Mouse (Mus musculus) 3134 (cell line): Measurements from ENCODE around the gene Fads1.

Source experiments
- DNase-seq: peaks from one replicate; pipeline ENCODE4 v3.0.0-alpha.2; 2011; ENCODE audit warnings: low spot score; ENCODE audit not compliant: insufficient read length; ENCODE audit errors: extremely low read depth

The Fads1 gene

DNA sequence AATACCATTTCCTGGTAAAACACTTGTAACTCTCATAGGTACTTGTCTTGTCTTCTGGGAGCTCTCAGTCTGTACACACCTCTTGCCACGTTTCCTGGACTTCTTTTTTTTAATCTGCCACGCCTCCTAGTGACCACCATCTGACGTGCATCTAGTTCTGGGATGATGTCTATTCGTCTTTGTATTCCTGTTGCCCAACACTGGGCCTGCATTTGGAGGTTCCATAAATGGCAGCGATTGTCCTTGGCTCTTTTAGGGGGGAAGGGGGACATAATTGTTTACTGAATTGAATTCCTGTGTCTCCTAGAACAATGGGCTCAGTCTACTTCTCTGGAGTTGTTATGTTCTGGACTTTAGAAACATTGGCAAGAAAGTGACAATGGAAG, 21.9 kb downstream of the Fads1 start:
- DNase-seq: no peak

- DNase-seq: no peak
These were observed 22.4 kb downstream of the Fads1 start for GRCm38 (mm10) chr19:10205051-10205450.

GRCm38 (mm10) chr19:10208851-10209250, 26.2 kb downstream of the Fads1 start:
- no peak for DNase-seq

- no peak for DNase-seq
These were observed 28.2 kb downstream of the Fads1 start for GRCm38 (mm10) chr19:10210885-10211284.

- no peak for DNase-seq
These were observed 31.2 kb downstream of the Fads1 start for GRCm38 (mm10) chr19:10213796-10214471.

GRCm38 (mm10) chr19:10216101-10216500, 33.4 kb downstream of the Fads1 start:
- DNase-seq: no peak

DNA sequence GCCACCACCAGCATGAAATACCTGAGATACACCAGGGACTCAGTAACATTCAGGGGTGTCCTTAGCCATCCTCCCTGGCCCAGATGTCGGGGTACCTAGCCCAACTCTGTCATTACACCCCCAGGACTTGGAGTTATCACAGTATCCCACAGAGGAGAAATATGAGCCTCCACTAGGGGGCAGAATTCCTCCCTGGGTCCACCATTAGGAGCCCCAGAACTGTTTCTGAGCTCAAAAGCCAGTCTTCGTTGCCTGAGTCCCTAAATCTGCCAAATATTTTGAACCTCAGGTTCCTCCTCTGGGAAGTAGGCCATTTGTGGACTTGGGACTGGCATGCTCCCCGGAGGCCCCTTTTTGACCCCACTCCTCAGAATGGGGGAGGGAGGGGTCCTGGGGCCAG, 36.4 kb downstream of the Fads1 start:
- DNase-seq: no peak

DNA sequence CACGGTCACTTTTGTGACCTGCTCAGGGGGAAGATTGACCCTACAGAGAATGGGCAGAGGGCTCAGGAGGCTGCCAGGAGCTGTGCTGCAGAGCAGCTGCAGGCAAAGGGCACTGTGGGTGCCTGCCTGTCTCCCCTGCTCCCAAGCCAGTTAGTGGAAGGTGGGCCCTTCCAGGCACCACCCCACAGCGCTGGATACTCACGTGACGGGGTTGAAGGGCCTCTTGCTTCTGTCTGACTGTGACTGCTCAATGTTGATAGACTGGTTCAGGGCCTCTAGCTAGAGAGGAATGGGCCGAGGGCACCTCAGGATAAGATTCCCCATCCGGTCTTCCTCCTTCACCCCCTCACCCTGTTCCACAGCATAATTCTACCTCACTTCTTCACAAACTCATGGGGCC, 36.9 kb downstream of the Fads1 start:
- DNase-seq: no peak

- no peak for DNase-seq
These were observed 38.9 kb downstream of the Fads1 start for GRCm38 (mm10) chr19:10221585-10221984.

DNA sequence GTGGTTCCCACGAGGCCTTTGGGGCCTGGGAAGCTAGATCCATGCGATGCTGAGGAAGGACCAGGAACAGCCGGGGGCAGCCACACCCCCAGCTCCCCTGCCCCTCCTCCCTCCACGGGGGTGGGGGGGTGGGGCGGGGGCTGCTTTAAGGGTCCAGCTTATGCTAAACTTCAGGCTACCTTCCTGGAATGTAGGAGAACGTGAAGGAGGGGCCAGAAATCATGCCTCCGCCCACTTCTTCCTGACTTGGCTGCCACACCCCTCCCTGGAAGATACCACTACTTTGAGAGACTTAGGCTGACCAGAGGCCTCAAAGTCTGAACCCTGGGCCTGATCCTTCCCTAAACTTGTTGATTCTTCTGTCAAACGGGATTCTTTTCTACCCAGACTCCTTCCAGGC, 40.0 kb downstream of the Fads1 start:
- no peak for DNase-seq

GRCm38 (mm10) chr19:10223561-10223960, 40.9 kb downstream of the Fads1 start:
- no peak for DNase-seq

DNA sequence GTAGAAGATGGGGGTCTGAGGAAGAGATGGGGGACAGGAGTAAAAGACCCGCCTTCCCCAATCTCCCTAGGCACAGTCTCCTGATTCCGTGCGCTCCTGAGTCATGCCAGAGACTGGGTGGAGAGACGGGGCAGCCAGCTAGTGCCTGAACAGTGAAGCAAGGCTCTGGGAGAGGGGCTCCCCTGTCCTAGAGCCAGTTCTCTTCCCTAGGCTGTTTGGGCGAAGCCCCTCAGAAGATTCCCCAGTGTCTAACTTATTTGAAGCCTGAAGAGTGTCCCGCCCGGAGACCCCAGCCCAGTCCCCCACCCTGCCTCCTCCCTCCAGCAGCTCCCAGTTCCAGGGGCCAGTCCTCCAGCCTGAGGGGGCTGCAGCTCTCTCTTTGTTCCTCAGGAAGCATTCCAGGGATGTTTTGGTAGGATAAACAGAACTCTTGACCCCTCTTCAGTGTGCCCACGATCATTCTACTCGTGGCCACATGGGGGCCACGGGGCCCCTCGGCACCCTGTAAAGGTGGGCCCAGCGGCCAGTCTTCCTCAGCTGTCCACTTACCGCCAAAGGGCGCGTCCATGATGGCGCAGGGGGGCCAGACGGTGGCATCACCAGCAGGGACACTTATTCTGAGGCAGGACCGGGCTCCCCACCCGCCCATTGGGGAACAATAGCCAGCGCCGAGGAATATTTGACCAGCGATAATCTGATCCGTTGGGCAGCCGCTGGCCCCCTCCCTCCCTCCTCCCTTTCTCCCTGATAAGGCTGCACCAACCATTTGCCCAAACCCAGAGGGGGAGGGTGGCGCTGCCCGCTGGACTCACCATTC, 42.2 kb downstream of the Fads1 start:
- no peak for DNase-seq

DNA sequence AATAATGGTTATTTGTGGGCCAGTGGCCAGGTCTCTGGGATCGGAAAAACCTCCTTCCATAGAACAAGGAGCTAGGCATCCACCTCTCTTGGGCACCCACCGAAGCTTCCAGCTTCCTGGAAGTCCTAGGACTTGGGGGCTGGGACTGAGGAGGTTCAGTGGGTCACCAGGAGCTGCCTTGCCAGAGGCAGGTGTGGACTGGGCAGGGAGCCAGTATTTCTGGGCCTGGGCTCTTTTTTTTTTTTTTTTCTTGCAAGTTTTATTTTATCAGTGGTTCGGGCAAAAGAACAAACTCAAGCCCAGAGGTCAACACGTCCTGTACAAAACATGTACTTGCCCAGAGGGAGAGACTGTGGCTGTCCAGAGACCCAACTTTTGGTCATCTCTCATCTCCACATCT, 43.1 kb downstream of the Fads1 start:
- no peak for DNase-seq

- no peak for DNase-seq
These were observed 48.3 kb downstream of the Fads1 start for GRCm38 (mm10) chr19:10231016-10231415.

DNA sequence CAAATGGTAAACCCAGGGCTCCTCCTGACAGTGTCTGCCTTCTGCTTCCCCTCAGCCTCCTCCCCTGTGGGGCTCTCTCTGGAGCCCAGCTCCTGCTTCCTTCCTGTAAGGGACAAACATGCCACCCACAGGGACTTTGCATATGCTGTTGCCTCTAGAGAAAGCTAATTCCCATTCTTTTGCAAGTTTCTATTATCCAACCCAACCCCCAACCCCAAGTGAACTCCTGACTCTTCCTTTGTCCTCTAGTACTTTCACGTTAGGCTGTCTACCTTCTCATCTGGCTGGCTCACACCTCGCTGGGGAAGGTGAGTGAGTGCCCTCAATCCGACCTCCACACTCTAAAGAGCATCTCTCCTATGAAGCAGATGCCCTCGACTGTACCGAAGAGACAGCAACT, 49.2 kb downstream of the Fads1 start:
- DNase-seq: no peak

GRCm38 (mm10) chr19:10232327-10233017, 49.8 kb downstream of the Fads1 start:
- no peak for DNase-seq

DNA sequence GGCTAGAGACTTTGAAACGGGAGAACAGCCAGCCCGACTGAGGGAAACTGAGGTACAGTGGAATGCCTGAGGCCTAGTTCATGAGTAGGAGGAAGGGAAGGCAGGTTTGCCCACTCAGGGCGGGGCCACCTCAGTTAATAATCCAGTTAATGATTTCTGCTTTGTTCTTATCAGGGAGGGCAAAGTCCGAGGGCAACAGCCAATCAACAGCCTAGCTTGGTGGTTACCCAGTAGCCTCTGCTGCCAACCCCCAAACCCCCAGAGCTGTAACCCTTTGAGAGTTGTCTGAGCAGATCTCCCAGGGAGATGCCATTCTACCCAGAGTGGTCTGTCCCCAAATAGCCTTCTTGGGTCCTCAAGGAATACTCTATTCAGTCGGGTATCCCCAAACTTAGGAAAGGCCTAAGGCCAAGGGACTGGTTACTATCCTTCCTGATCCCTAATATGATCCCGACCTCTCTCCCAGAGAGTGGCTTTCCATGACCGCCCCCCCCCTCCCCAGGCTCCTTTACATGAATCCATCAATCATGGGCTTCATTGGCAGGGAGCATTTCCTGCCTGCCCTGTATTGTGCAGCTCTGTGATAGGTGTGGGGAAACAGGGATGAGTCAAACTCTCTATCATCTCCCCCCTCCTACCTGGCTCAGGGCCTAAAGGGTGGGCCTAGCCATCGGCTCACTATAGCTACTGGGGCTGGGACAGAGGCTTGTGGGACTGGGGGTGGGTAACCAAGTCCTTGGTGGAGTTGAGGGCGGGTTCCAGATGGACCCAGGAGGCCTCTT, 53.3 kb downstream of the Fads1 start:
- DNase-seq: no peak

DNA sequence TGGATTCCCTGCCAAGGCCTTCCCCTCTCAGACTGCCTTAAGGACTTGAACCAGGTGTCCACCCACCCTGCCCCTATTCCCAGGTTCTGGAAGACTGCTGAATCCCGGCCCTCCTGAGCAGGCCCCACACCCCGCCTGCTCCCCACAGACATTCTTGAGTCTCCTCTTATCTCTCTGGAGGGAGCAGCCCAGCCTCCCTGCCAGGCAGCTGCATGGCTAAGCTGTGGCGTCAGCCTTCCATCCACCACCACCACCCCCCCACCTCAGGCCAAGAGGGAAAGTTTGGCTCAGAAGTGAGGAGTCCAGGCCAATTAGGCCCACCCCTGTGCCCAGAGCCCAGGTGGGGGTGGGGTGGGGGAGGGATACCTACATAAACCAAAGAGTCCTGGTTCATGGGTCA, 55.8 kb downstream of the Fads1 start:
- peak; percentile 38 for DNase-seq

DNA sequence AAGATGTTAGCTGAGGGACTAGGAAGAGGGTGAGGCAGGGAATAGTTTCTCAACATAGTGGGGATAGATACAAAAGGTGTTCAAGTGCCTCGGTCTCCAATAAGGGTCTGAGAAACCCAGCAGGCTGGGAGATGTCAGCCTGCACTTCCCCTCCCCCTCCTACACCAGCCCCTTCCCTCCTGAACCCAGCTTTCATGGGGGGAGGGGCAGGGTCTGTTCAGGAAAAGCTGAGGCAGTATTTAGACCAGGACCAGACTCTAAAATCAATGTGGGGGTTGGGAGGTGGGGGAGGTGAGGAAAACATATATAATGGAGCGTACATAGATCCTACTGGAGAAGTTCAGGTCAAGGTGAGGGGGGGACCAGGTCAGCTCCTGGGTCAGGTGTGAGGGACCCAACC, 56.7 kb downstream of the Fads1 start:
- DNase-seq: no peak

DNA sequence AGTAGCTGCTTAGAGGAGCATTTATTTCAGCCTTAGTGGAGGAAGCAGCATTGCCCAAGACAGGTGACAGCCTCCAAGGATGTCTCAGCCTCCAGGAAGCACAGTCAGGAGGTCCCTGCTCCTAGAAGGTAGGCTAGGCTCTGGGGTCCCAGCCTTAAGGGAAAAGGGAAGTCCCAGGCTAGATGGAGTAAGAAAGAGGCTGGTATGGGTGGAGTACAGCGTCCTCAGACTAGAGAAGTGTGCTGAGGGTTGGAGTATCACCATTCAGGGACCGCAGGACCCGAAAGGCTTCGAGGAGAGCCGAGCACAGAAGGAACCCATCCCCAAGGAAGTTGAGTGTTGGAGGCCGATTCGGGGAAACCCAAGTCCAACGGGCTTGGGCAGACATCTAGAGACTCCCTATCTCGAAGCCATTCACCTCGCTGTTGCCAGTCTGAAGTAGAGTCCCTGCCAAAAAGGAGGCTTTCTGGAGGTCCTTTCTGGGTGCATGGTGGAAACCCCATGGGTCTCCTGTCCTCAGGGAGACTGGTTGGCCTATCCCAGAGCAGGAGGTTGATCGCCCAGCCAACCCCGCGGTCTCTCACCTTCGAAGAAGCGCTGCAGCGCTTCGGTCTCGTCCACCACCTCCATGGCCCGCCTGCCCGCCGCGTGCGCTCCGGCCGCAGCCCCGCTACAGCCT, 57.4 kb downstream of the Fads1 start:
- no peak for DNase-seq
